Mouse (Mus musculus) small intestine, adult 2 months (tissue): ENCODE data around the gene Fzd2.

Experiments
- CTCF ChIP-seq: fragments of 200-500 bp; IDR thresholded peaks from 2 replicates; pipeline ENCODE4 v1.5.1; 2012; ENCODE audit warnings: low read depth, mild to moderate bottlenecking, control low read depth, inconsistent platforms, low read length, moderate library complexity, mixed read lengths; ENCODE audit not compliant: insufficient replicate concordance, insufficient read length; ENCODE audit errors: extremely low read depth
- POLR2A ChIP-seq: fragments of 200-500 bp; IDR thresholded peaks from 2 replicates; pipeline ENCODE4 v1.6.1; 2012; ENCODE audit warnings: low read depth, mild to moderate bottlenecking, control low read depth, inconsistent platforms, low read length, moderate library complexity

DNA sequence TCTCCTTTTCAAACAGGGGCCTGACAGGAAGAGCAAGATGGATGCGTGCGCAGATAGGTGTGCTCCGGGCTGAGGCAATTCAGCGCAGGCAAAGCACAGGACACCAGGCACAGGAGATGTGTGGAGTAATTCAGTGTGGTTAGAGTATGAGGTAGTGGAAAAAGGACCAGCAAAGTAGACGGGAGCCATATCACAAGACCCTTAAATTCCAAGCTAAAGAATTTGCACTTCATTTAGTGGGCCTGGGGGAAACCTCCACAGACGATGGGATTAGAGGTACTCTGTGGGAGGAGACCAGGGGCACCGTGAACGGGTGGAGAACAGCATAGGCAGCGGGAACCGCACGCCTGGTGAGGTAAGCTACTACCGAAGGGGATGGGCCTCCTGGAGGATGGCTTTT, 43.7 kb downstream of the Fzd2 start:
- TF ChIP-seq POLR2A (no peak), CTCF (no peak)
